Mouse (Mus musculus) spleen, adult 2 months (tissue): ENCODE measurements around the gene Liph.

Source experiments
- CTCF ChIP-seq: fragments of 200-500 bp; IDR thresholded peaks from 2 replicates; pipeline ENCODE4 v1.5.1; 2011; ENCODE audit warnings: mild to moderate bottlenecking, inconsistent platforms; ENCODE audit not compliant: insufficient read depth, insufficient read length, insufficient replicate concordance; ENCODE audit errors: extremely low read depth
- POLR2A ChIP-seq: fragments of 200-500 bp; IDR thresholded peaks from 2 replicates; pipeline ENCODE4 v1.6.1; 2011; ENCODE audit warnings: low read depth, low read length, inconsistent platforms

DNA sequence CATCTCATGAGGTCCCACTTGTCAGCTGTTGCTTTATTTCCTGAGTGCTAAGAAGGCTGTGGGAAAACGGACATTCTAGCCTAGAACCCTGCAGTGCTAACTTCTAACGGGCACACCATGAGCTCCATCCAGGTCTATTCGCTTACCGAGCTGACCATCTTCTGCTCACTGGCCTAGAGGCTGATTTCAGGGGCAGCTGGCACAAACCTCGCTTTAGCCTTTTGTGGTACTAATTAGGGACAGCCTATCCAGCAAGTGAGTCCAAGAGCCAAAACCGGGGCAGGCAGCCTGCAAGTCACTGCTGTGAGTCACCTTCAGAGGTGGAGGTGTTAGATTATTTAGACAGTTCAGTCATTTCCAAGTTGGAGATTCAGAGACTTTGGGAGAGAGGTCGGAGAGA, 78.8 kb downstream of the Liph start:
- TF ChIP-seq CTCF (no peak), POLR2A (no peak)
